Mouse (Mus musculus) layer of hippocampus, postnatal 10 days (tissue): ENCODE measurements around the gene Acot8. TPM values are rescaled to one million over a fixed set of nuclear protein-coding genes. Genes with fewer than 3 reads are reported as not detected.

Experiments
- DNase-seq, 2 experiments: peaks; one replicate each; pipeline ENCODE4 v3.0.0; 2021; ENCODE audit warnings: low spot score in 2 of 2
- long read RNA-seq: library from polyadenylated mRNA; stranded (forward); transcript quantifications from one replicate; pipeline ENCODE4 v2.0.0, GENCODE M21; 2023
- total RNA-seq, 2 experiments: library from RNA; stranded (reverse); gene quantifications; 2 replicates each; pipeline ENCODE4 v1.2.3; 2021

Gene Acot8
- total RNA-seq: 10 to 100 TPM; 24.1 to 28.6 TPM
- long read RNA-seq, transcript Acot8-204 (5 exons, 1,017 nt): minor isoform, 5 of 26 reads
- long read RNA-seq, transcript Acot8-202 (6 exons, 1,152 nt): major isoform, 9 of 26 reads
- long read RNA-seq, partial matches to known transcripts: 5 of 26 reads
- long read RNA-seq, other reads (novel, unspliced or antisense): 7 of 26 reads

- peak; percentile 100 for DNase-seq
Measured at GRCm38 (mm10) chr2:164804533-164805331, at the start of gene Acot8, which contains the start of gene Zswim3. Gene Acot8 (minus strand): TSS chr2:164804882. Gene Zswim3 (plus strand): TSS chr2:164805098.

- no peak for DNase-seq
Measured at GRCm38 (mm10) chr2:164850061-164850460, 45.4 kb upstream of the Acot8 start.

DNA sequence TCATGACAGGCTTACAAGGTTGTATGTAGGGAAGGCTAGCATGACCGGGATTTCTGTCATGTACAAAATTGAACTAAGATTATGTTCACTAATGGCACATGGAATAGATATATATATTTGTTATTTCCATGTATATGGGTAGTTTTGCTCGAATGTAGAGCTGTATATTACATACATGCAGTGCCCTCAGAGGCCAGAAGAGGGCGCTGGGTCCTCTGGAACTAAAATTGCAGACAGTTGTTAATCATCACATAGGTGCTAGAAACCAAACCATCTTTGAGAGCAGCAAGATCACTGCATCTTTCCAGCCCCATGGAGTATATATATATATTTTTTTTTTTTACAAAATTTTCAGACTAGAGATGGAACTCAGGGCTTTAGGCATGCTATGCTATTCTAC is 41.1 kb upstream of the Acot8 start:
- no peak for DNase-seq

DNA sequence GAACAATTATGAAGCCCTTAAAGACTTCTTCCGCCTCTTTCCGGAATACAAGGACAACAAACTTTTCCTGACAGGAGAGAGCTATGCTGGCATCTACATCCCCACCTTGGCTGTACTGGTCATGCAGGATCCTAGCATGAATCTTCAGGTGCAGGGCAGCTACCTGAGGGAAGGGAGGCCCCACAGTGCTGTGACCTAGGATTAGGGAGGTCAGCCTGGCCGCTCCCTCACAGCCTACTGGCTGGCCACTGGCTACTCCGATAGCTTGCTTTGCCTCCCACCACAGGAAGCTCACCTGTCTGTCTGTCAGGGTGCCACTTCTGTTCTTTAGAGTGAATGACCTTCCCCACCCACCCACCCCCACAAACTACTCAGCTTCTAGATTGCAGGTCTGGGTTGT is 30.5 kb upstream of the Acot8 start:
- no peak for DNase-seq

DNA sequence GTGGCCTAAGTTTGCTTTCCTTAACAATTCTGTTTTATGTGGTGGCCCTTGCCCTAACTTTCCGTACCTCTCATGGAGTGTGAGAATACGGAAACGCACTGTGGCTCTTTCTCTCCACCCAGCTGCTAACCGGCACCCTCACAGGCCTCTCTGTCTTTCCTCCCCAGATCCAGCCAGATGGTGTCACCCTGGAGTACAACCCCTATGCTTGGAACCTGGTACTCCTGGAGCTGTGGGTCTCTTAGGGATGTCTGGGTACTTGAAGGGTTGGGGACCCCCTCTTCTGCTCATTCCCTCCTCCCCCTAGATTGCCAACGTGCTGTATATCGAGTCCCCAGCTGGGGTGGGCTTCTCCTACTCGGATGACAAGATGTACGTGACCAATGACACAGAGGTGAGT is 29.8 kb upstream of the Acot8 start:
- no peak for DNase-seq

- peak; percentile 93 to 94 for DNase-seq
Measured at GRCm38 (mm10) chr2:164833314-164833959, 28.8 kb upstream of the Acot8 start, which contains the start of gene Neurl2. Gene Neurl2 (minus strand): TSS chr2:164833456.

DNA sequence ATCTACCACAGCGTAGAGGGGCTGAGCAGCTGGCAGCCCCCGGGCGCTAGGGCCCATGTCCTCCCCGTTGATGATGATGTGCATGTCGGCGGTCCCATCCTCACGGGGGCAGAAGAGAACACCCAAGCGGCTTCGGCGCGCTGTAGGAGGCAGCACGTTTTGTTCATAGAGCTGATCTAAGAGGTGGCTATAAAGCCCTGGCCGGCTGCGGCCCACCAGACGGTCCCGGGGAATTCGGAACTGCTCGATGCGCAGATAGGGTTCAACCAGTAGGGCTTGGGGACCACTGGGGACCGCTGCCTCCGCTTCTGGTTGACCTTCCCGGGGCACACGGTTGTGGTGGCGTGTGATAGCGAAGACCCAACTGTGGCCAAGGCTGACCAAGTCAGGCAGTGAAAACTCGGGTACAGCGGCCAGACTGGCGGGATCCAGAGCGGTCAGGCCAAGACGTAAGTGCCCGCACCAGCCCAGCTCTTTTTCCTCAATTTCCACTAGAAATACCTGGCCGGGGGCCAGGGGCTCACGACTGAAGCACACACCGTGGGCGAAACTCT is 28.1 kb upstream of the Acot8 start, which contains the start of gene Ctsa:
TSS of gene Ctsa (plus strand) at position 126 of the 554 bp plus-strand sequence.
- DNase-seq: peak; percentile 79 to 87

- DNase-seq: no peak
Measured at GRCm38 (mm10) chr2:164832032-164832747, 27.5 kb upstream of the Acot8 start.

GRCm38 (mm10) chr2:164831029-164831428 is 26.3 kb upstream of the Acot8 start:
- no peak for DNase-seq

DNA sequence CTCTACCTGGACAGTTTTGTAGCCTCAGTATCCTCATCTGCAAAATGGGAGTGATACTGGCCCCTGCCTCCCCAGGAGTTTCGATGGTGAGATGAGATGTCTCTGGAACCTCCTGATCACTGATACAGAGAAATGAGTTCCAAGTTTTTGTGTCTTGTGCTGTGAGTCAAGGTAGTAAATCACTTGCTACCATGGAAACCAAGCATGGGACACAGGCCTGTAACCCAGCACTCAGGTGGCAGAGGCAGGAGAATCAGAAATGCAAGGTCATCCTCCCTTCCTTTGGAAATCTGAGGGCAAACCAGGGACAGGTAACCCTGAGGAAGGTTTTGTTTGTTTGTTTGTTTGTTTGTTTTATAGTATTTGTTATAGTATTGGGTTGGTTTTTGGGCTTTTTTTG is 24.4 kb upstream of the Acot8 start:
- no peak for DNase-seq

DNA sequence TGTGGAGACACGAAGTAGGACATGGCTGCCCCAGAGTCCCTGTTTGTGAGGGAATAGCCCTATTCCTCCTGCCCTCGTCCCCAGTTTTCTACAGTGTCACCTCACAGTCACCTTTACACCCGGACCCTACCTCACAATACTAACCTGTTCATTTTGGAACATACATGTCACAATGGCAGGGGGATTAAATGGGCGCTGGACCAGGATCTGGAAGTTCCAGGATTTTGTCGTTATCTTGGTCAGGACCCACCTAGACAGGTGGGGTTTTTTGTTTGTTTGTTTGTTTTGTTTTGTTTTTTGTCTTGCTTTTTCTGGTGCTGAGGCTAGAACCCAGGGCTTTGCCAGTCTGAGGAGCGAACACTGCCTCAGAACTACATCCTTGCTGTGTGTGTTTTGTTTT is 23.8 kb upstream of the Acot8 start, which contains the start of gene Spata25:
TSS of gene Spata25 (minus strand) at position 101 of the 400 bp plus-strand sequence.
- no peak for DNase-seq

DNA sequence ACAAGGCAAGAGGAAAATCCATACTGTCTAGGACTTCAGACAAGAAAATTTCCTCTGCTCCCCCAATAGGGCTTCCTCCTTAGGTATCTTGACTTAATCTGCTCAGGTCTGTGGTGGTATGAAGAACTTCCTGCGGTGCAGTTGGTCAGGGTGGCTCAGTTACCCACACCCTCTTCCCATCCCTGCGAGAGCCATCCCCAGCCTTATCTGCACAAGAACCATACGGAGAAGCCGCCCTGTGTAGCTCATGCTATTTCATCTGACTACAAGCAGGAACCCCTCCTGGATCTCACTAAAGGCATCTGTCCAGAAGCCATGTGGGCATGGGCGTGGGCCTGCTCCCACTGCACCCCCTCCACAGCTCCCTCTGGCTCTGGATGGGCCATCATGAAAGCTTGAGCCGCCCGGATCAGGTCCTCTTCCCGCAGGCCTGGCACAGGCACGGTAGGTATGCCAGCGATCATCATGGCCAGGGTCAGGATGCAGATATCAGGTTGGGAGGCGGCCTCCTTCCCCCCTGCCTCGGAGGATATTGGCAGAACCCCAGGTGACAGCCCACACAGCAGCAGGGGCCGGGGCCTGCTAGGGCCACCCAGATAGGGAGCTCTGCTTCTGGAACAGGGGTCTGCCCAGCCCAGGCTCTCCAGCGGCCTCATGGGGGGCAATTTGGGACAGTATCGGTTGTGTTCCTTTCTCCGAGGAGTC is 22.6 kb upstream of the Acot8 start:
- no peak for DNase-seq

- no peak for DNase-seq
Measured at GRCm38 (mm10) chr2:164825521-164825920, 20.8 kb upstream of the Acot8 start.

- no peak for DNase-seq
Measured at GRCm38 (mm10) chr2:164823969-164824368, 19.3 kb upstream of the Acot8 start.

DNA sequence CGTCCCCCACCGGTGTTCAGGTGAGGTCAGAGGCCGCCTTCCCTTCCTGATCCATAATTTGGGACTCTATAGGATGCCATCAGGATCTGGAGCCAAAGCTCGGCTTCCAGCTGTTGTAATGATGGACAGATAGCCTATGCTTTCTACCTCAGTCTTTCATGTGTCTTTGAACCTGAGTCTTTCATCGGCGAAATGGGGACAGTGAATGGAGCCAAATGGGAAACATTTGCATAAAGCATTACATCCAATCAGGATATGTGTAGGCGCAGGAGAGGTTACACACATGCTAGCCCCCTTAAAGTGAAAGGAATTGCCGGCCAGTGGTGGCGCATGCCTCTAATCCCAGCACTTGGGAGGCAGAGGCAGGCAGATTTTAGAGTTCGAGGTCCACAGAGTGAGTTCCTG is 18.5 kb upstream of the Acot8 start:
- DNase-seq: peak in 1 of 2 experiments; percentile 27

DNA sequence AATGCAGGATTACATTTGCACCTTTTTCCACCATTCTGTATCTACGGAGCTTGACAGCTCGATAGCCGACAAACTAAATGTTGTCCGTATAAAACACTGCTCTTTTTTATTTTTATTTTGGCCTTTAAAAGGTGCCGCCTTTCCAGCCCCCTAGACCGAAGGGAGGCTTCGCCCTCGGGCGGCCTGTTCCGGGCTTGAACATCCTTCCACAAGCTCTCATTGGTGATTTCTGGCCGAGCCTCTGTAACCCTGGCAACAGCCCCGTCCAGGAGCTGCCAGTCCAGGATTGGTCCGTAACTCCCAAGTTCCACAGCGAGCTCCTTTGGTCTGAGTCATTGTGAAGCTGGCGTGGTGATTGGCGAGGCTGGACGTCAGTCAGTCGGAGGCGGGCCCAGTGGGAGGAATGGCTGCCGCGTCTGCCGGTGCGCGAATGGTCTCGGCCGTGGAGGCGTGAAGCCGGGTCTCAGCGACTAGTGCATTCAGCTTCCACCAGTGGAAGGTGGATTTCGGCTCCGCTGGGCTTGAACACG is 18.0 kb upstream of the Acot8 start, which contains the start of gene Zswim1:
TSS of gene Zswim1 (plus strand) at position 51 of the 530 bp plus-strand sequence.
- peak; percentile 100 for DNase-seq

DNA sequence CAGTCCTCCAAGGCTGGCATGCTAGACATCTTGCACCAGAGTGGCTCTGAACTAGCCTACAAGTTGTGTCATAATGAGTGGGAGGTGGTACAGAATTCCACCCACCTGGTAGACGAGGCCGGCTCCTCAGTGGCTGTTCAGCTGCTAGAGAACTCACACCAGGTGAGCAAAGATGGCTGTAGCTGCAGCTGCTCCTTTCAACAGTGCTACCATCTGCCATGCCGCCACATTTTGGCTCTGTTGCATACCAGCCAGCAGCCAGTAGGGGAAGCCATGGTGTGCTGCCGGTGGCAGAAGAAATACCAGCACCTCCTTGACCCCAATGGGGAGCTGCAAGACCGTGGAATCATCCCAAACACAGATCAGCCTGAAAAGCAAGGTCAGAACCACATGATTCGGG is 16.4 kb upstream of the Acot8 start:
- no peak for DNase-seq

- DNase-seq: no peak
Measured at GRCm38 (mm10) chr2:164817703-164818102, 13.0 kb upstream of the Acot8 start.

- no peak for DNase-seq
Measured at GRCm38 (mm10) chr2:164817206-164817605, 12.5 kb upstream of the Acot8 start.

GRCm38 (mm10) chr2:164815821-164816220 is 11.1 kb upstream of the Acot8 start:
- no peak for DNase-seq
